Mouse (Mus musculus) limb, embryonic 15.5 days (tissue): ENCODE data around the gene Phf11d. TPM values are rescaled to one million over a fixed set of nuclear protein-coding genes. Genes with fewer than 3 reads are reported as not detected.
A peak's percentile ranks its signal among the peaks of the same experiment; 100 is the strongest.
"Not testable (repeated sequence)": the region's sequence is repeated elsewhere in the genome, so short reads cannot be mapped to it uniquely, and the experiment has no call there.

ENCODE experiments used
- ATAC-seq: fragments of 200-750 bp; cut with Nextera tagmentation; 2 replicates; pipeline ENCODE4 v1.8.0; 2017; ENCODE audit warnings: low read depth, moderate TSS enrichment; ENCODE audit not compliant: insufficient number of reproducible peaks, low FRiP score, low TSS enrichment
- H3K27ac ChIP-seq: fragments of 300-500 bp; sonication (generic); 2 replicates; pipeline ENCODE4 v1.5.1; 2015; ENCODE audit warnings: moderate library complexity, mild to moderate bottlenecking, inconsistent platforms
- H3K27me3 ChIP-seq: fragments of 300-500 bp; sonication (generic); 2 replicates; pipeline ENCODE4 v1.6.1; 2015; ENCODE audit warnings: inconsistent platforms
- H3K36me3 ChIP-seq: fragments of 300-500 bp; sonication (generic); 2 replicates; pipeline ENCODE4 v1.6.1; 2015; ENCODE audit warnings: inconsistent platforms
- H3K4me1 ChIP-seq: fragments of 300-500 bp; sonication (generic); 2 replicates; pipeline ENCODE4 v1.6.1; 2015; ENCODE audit warnings: inconsistent platforms
- H3K4me2 ChIP-seq: fragments of 300-500 bp; sonication (generic); 2 replicates; pipeline ENCODE4 v1.6.1; 2015; ENCODE audit warnings: mild to moderate bottlenecking, inconsistent platforms
- H3K4me3 ChIP-seq: fragments of 300-500 bp; sonication (generic); 2 replicates; pipeline ENCODE4 v1.5.1; 2015; ENCODE audit warnings: mild to moderate bottlenecking, inconsistent platforms
- H3K9ac ChIP-seq: fragments of 300-500 bp; sonication (generic); 2 replicates; pipeline ENCODE4 v1.6.1; 2015; ENCODE audit warnings: inconsistent platforms
- H3K9me3 ChIP-seq: fragments of 300-500 bp; sonication (generic); 2 replicates; pipeline ENCODE4 v1.6.1; 2016; ENCODE audit warnings: inconsistent platforms
- WGBS: fragments of 180-500 bp; shearing (Covaris S2); methylation state at CpG from one replicate; pipeline ENCODE4 v1.1.7; 2015; 5-methylcytosine and 5-hydroxymethylcytosine counted together
- polyA plus RNA-seq: library from polyadenylated mRNA; unstranded; fragments of >200 nt; fragmentation: Nextera tagmentation; extraction: Ambion mirVana; gene quantifications from 2 replicates; pipeline ENCODE4 v1.2.1, GENCODE M21; 2015

Phf11d gene
- polyA plus RNA-seq, result 1.5 and 2.4 TPM in 2 replicates

GRCm38 (mm10) chr14:59365244-59365644 is at the start of gene Phf11d:
Gene Phf11d, minus strand, starts transcription at chr14:59365470.
- Histone ChIP-seq H3K27ac (peak within 1 kb of the TSS; percentile 40), H3K9ac (no peak within 1 kb of the TSS), H3K4me3 (no peak within 1 kb of the TSS), H3K36me3 (no peaks in the 10 kb centered on the region), H3K4me1 (0 out of 2 replicates have a peak, but pooled peaks cover 3% of the 10 kb centered on the region), H3K27me3 (no peaks in the 10 kb centered on the region), H3K4me2 (no peak within 1 kb of the TSS), H3K9me3 (no peaks in the 10 kb centered on the region)
- no peak for ATAC-seq
- 35% methylated on average over 6 of the region's 6 CpGs for WGBS

GRCm38 (mm10) chr14:59414979-59415378 is 49.7 kb upstream of the Phf11d start:
- not testable (repeated sequence) for H3K9me3 ChIP-seq, H3K4me1 ChIP-seq, H3K27ac ChIP-seq, ATAC-seq, H3K4me2 ChIP-seq, H3K27me3 ChIP-seq, H3K9ac ChIP-seq, H3K4me3 ChIP-seq
- H3K36me3 ChIP-seq, result peaks cover 31% of the 10 kb centered on the region
- WGBS, result 89% methylated on average over 2 of the region's 2 CpGs

- Histone ChIP-seq H3K27ac (no peak overlapping the region), H3K4me2 (no peak overlapping the region), H3K4me3 (no peak overlapping the region), H3K9ac (no peak overlapping the region), H3K27me3 (no peaks in the 10 kb centered on the region), H3K9me3 (no peaks in the 10 kb centered on the region), H3K4me1 (no peaks in the 10 kb centered on the region), H3K36me3 (no peaks in the 10 kb centered on the region)
- 76% methylated on average over 2 of the region's 2 CpGs for whole genome bisulfite sequencing
- ATAC-seq, result no peak
These were observed 31.7 kb upstream of the Phf11d start for GRCm38 (mm10) chr14:59396999-59397398.

GRCm38 (mm10) chr14:59395281-59395680 is 30.0 kb upstream of the Phf11d start, which contains the start of gene Phf11c:
Gene Phf11c, minus strand, starts transcription at chr14:59395381.
- no peaks in the 10 kb centered on the region for H3K27me3 ChIP-seq
- H3K36me3 ChIP-seq, result no peaks in the 10 kb centered on the region
- ATAC-seq, result no peak
- no peak within 1 kb of the TSS for H3K27ac ChIP-seq
- no peaks in the 10 kb centered on the region for H3K4me1 ChIP-seq
- 89% methylated on average over 3 of the region's 3 CpGs for WGBS
- no peak within 1 kb of the TSS for H3K4me3 ChIP-seq
- no peak within 1 kb of the TSS for H3K9ac ChIP-seq
- H3K4me2 ChIP-seq, result no peak within 1 kb of the TSS
- no peaks in the 10 kb centered on the region for H3K9me3 ChIP-seq

- not testable (repeated sequence) for H3K36me3 ChIP-seq, H3K27me3 ChIP-seq, H3K27ac ChIP-seq, H3K4me2 ChIP-seq, ATAC-seq, H3K9me3 ChIP-seq, H3K4me1 ChIP-seq, H3K4me3 ChIP-seq, H3K9ac ChIP-seq
- WGBS, result 61% methylated on average over 4 of the region's 4 CpGs
These were observed 24.9 kb upstream of the Phf11d start for GRCm38 (mm10) chr14:59390181-59390580.

- Histone ChIP-seq H3K27me3 (no peaks in the 10 kb centered on the region), H3K4me2 (no peak overlapping the region), H3K4me3 (no peak overlapping the region), H3K9ac (no peak overlapping the region), H3K36me3 (no peaks in the 10 kb centered on the region), H3K4me1 (no peaks in the 10 kb centered on the region), H3K9me3 (no peaks in the 10 kb centered on the region), H3K27ac (no peak overlapping the region)
- no peak for ATAC-seq
- 70% methylated on average over 1 of the region's 1 CpGs for WGBS
These were observed 24.3 kb upstream of the Phf11d start for GRCm38 (mm10) chr14:59389532-59389931.

GRCm38 (mm10) chr14:59370348-59371068 is 5.2 kb upstream of the Phf11d start:
- no peak for ATAC-seq
- H3K4me1 ChIP-seq, result 0 out of 2 replicates have a peak, but pooled peaks cover 3% of the 10 kb centered on the region
- H3K36me3 ChIP-seq, result no peaks in the 10 kb centered on the region
- 93% methylated on average over 25 of the region's 25 CpGs for WGBS
- H3K9ac ChIP-seq, result no peak overlapping the region
- no peak overlapping the region for H3K4me3 ChIP-seq
- no peaks in the 10 kb centered on the region for H3K27me3 ChIP-seq
- H3K4me2 ChIP-seq, result no peak overlapping the region
- H3K27ac ChIP-seq, result no peak overlapping the region
- H3K9me3 ChIP-seq, result no peaks in the 10 kb centered on the region

- H3K4me2 ChIP-seq, result no peak overlapping the region
- WGBS, result 65% methylated on average over 8 of the region's 8 CpGs
- ATAC-seq, result no peak
These were observed 1.3 kb upstream of the Phf11d start for GRCm38 (mm10) chr14:59366386-59367105.

GRCm38 (mm10) chr14:59341189-59341588 is 24.1 kb downstream of the Phf11d start, which contains the start of gene Phf11b:
Gene Phf11b, minus strand, starts transcription at chr14:59341351.
- H3K27ac ChIP-seq, H3K4me2 ChIP-seq, H3K27me3 ChIP-seq, H3K36me3 ChIP-seq, H3K9ac ChIP-seq, H3K9me3 ChIP-seq, ATAC-seq, H3K4me1 ChIP-seq, H3K4me3 ChIP-seq: not testable (repeated sequence)
- WGBS, result 76% methylated on average over 1 of the region's 1 CpGs

More at GRCm38 (mm10) chr14:59366386-59367105, 1.3 kb upstream of the Phf11d start:
- no peak overlapping the region for H3K4me3 ChIP-seq
- H3K27ac ChIP-seq, result no peak overlapping the region
- H3K36me3 ChIP-seq, result no peaks in the 10 kb centered on the region
- no peak overlapping the region for H3K9ac ChIP-seq
- H3K9me3 ChIP-seq, result no peaks in the 10 kb centered on the region
- H3K4me1 ChIP-seq, result 0 out of 2 replicates have a peak, but pooled peaks cover 3% of the 10 kb centered on the region
- H3K27me3 ChIP-seq, result no peaks in the 10 kb centered on the region

GRCm38 (mm10) chr14:59339541-59339940 is 25.7 kb downstream of the Phf11d start:
- H3K4me3 ChIP-seq, result no peak overlapping the region
- no peak for ATAC-seq
- no peak overlapping the region for H3K4me2 ChIP-seq
- no peak overlapping the region for H3K27ac ChIP-seq
- H3K36me3 ChIP-seq, result no peaks in the 10 kb centered on the region
- H3K9ac ChIP-seq, result no peak overlapping the region
- H3K4me1 ChIP-seq, result no peaks in the 10 kb centered on the region
- no peaks in the 10 kb centered on the region for H3K9me3 ChIP-seq
- WGBS, result 68% methylated on average over 1 of the region's 1 CpGs
- no peaks in the 10 kb centered on the region for H3K27me3 ChIP-seq

- not testable (repeated sequence) for H3K9me3 ChIP-seq, H3K27me3 ChIP-seq, H3K4me1 ChIP-seq, H3K4me2 ChIP-seq, ATAC-seq, H3K27ac ChIP-seq, H3K9ac ChIP-seq, H3K36me3 ChIP-seq, H3K4me3 ChIP-seq
- 87% methylated on average over 3 of the region's 3 CpGs for WGBS
These were observed 29.2 kb downstream of the Phf11d start for GRCm38 (mm10) chr14:59336056-59336455.

- not testable (repeated sequence) for H3K27ac ChIP-seq, ATAC-seq, H3K36me3 ChIP-seq, H3K9me3 ChIP-seq, H3K9ac ChIP-seq, H3K4me2 ChIP-seq, H3K4me1 ChIP-seq, H3K27me3 ChIP-seq, H3K4me3 ChIP-seq
- 42% methylated on average over 3 of the region's 3 CpGs for WGBS
These were observed 34.8 kb downstream of the Phf11d start for GRCm38 (mm10) chr14:59330499-59330898.
